Mouse (Mus musculus): ENCODE measurements around the gene Cdk7. TPM values are rescaled to one million over a fixed set of nuclear protein-coding genes. Genes with fewer than 3 reads are reported as not detected.

Cdk7 gene
- polyA plus RNA-seq, 1 experiment from 2014 or later: 66.3 TPM

GRCm38 (mm10) chr13:100752529-100752928 is 21.8 kb upstream of the Cdk7 start:
- Histone ChIP-seq H3K27ac (ENCODE audit: low read depth, low read length) (no peak overlapping the region), H3K36me3 (ENCODE audit: control insufficient read depth, insufficient read depth, low read length) (no peaks in the 10 kb centered on the region), H3K27me3 (ENCODE audit: control insufficient read depth, insufficient read depth, low read length) (no peaks in the 10 kb centered on the region), H3K4me2 (no peak overlapping the region), H3K9me3 (ENCODE audit: control insufficient read depth, low read length) (no peaks in the 10 kb centered on the region), H3K9ac (ENCODE audit: low read length) (no peak overlapping the region), H3K4me1 (ENCODE audit: control insufficient read depth, insufficient read depth, low read length) (no peaks in the 10 kb centered on the region), H3K4me3 (ENCODE audit: low read depth, low read length) (no peak overlapping the region)
- ATAC-seq (ENCODE audit: low FRiP score) (no peak), DNase-seq (ENCODE audit: low spot score, missing footprints) (no peak)
- WGBS: 94% methylated on average over 8 of the region's 8 CpGs

DNA sequence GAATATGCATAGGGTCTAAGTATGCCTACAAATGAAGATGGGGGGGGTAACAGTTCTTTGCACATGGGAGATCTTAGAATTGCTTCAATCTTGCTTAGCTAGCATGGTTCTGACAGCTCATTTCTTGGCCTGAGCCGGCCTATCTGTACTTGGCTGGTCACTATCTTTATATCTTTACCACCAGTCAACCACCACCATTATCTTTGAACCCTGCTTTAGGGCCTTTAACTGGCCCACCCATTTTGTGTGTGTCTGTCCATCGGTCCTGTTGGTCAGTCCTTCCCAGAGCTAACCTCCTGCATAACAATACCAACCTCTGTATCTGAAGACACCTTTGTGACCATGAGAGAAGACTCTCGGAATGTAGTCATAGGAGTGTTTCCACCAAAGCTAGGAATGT is 20.7 kb upstream of the Cdk7 start:
- no peak overlapping the region for H3K4me2 ChIP-seq
- H3K36me3 ChIP-seq (ENCODE audit: control insufficient read depth, insufficient read depth, low read length): no peaks in the 10 kb centered on the region
- no peaks in the 10 kb centered on the region for H3K9me3 ChIP-seq (ENCODE audit: control insufficient read depth, low read length)
- no peak for ATAC-seq (ENCODE audit: low FRiP score)
- no peak overlapping the region for H3K9ac ChIP-seq (ENCODE audit: low read length)
- WGBS: 75% methylated on average over 3 of the region's 3 CpGs
- no peak overlapping the region for H3K4me3 ChIP-seq (ENCODE audit: low read depth, low read length)
- H3K27ac ChIP-seq (ENCODE audit: low read depth, low read length): no peak overlapping the region
- DNase-seq (ENCODE audit: low spot score, missing footprints): no peak
- H3K27me3 ChIP-seq (ENCODE audit: control insufficient read depth, insufficient read depth, low read length): no peaks in the 10 kb centered on the region
- H3K4me1 ChIP-seq (ENCODE audit: control insufficient read depth, insufficient read depth, low read length): no peaks in the 10 kb centered on the region

- Histone ChIP-seq H3K9me3 (ENCODE audit: control insufficient read depth, low read length) (no peaks in the 10 kb centered on the region), H3K27ac (ENCODE audit: low read depth, low read length) (no peak overlapping the region), H3K4me1 (ENCODE audit: control insufficient read depth, insufficient read depth, low read length) (no peaks in the 10 kb centered on the region), H3K36me3 (ENCODE audit: control insufficient read depth, insufficient read depth, low read length) (no peaks in the 10 kb centered on the region), H3K27me3 (ENCODE audit: control insufficient read depth, insufficient read depth, low read length) (no peaks in the 10 kb centered on the region), H3K4me3 (ENCODE audit: low read depth, low read length) (no peak overlapping the region), H3K9ac (ENCODE audit: low read length) (no peak overlapping the region), H3K4me2 (no peak overlapping the region)
- 87% methylated on average over 5 of the region's 5 CpGs for WGBS
- ATAC-seq (ENCODE audit: low FRiP score) (no peak), DNase-seq (ENCODE audit: low spot score, missing footprints) (no peak)
These were observed 20.1 kb upstream of the Cdk7 start for GRCm38 (mm10) chr13:100750799-100751198.

DNA sequence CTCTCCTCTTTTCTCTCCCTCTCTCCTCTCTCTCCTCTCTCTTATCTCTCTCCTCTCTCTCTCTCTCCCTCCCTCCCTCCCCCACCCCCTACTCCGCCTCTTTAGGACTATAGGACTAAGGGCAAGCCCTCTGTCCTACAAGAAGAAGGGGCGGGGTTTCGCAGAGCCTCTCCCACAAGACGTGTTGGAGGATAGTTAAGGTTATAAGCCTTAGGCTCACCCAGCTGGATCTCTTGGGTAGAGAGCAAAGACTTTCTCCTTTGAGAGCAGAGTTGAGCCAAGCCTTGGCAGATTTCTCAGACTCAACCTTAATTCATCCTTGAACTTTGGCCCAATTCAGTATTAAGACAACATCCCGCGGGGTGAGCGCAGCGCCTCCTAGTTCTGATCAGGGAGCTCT is 17.9 kb upstream of the Cdk7 start:
- Histone ChIP-seq H3K9me3 (ENCODE audit: control insufficient read depth, low read length) (no peaks in the 10 kb centered on the region), H3K27me3 (ENCODE audit: control insufficient read depth, insufficient read depth, low read length) (no peaks in the 10 kb centered on the region), H3K4me3 (ENCODE audit: low read depth, low read length) (no peak overlapping the region), H3K4me2 (no peak overlapping the region), H3K27ac (ENCODE audit: low read depth, low read length) (no peak overlapping the region), H3K4me1 (ENCODE audit: control insufficient read depth, insufficient read depth, low read length) (peaks cover 2% of the 10 kb centered on the region; the same call in 1 of the 2 replicates), H3K9ac (ENCODE audit: low read length) (no peak overlapping the region), H3K36me3 (ENCODE audit: control insufficient read depth, insufficient read depth, low read length) (no peaks in the 10 kb centered on the region)
- WGBS: 32% methylated on average over 8 of the region's 8 CpGs
- DNase-seq (ENCODE audit: low spot score, missing footprints) (no peak), ATAC-seq (ENCODE audit: low FRiP score) (no peak)

DNA sequence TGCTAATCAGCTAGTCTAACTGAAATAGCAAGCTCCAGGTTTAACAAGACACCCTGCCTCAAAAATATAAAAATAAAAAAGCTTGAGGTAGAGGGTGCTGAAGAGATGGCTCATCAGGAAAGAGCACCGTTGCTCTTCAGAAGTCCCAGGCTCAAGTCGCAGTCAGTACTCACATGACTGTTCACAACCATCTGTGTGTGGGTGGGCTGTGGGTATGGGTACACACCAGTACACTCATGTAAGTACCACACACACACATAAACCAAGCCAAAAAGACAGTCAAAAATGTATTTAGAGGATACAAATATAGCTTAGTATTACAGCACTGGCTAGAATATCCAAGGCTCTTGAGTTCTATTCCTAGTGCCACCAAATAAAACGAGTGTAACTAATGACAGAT is 15.4 kb upstream of the Cdk7 start:
- Histone ChIP-seq H3K36me3 (ENCODE audit: control insufficient read depth, insufficient read depth, low read length) (no peaks in the 10 kb centered on the region), H3K27me3 (ENCODE audit: control insufficient read depth, insufficient read depth, low read length) (no peaks in the 10 kb centered on the region), H3K27ac (ENCODE audit: low read depth, low read length) (no peak overlapping the region), H3K9ac (ENCODE audit: low read length) (no peak overlapping the region), H3K4me1 (ENCODE audit: control insufficient read depth, insufficient read depth, low read length) (peaks cover 8% of the 10 kb centered on the region), H3K4me3 (ENCODE audit: low read depth, low read length) (no peak overlapping the region), H3K9me3 (ENCODE audit: control insufficient read depth, low read length) (no peaks in the 10 kb centered on the region), H3K4me2 (no peak overlapping the region)
- DNase-seq (ENCODE audit: low spot score, missing footprints) (no peak), ATAC-seq (ENCODE audit: low FRiP score) (no peak)
- WGBS: 93% methylated on average over 3 of the region's 3 CpGs

DNA sequence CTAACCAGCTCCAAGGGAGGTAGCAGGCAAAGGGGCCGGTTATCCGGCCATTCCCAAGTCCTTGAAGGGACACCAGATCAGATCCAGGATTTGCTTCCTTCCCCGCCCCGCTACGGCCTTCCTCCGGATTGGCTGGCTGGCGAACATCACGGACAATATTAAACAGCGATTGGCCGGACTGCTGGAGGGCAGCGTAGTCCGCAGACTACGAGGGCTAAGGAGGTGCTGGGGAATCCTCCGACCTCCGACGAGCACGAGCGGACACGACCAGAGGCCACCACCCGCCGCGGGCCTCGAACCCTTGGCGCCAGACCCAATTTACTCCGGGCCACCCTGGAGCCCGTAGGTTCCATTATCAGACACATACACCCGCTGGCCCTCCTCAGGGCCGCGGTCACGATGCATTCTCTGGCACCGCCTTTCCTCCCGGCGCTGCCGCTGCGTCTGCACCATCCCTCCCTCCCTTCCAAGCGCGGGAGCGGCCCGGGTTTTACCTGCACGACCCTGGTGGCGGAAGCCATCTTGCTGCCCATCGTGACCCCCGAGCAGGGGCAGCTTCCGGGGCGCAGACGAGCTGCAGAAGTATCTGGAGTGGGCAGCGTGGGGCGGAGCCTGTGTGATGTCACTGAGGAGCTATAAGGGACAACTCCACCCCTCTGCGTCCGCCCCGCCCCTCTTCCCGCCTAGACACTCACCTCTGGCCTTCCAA is 13.5 kb upstream of the Cdk7 start, which contains the start of gene Mrps36:
Gene Mrps36 (minus strand): TSS at position 624 of the 709 bp plus-strand sequence.
- Histone ChIP-seq H3K9me3 (ENCODE audit: control insufficient read depth, low read length) (no peaks in the 10 kb centered on the region), H3K27me3 (ENCODE audit: control insufficient read depth, insufficient read depth, low read length) (no peaks in the 10 kb centered on the region), H3K9ac (ENCODE audit: low read length) (peak within 1 kb of the TSS; percentile 88), H3K4me2 (peak within 1 kb of the TSS; percentile 63), H3K4me1 (ENCODE audit: control insufficient read depth, insufficient read depth, low read length) (peaks cover 8% of the 10 kb centered on the region), H3K27ac (ENCODE audit: low read depth, low read length) (peak within 1 kb of the TSS; percentile 94), H3K36me3 (ENCODE audit: control insufficient read depth, insufficient read depth, low read length) (no peaks in the 10 kb centered on the region), H3K4me3 (ENCODE audit: low read depth, low read length) (peak within 1 kb of the TSS; percentile 82)
- ATAC-seq (ENCODE audit: low FRiP score): peak; percentile 98
- peak; percentile 99 for DNase-seq (ENCODE audit: low spot score, missing footprints)
- WGBS: under 1% methylated on average over 52 of the region's 52 CpGs

DNA sequence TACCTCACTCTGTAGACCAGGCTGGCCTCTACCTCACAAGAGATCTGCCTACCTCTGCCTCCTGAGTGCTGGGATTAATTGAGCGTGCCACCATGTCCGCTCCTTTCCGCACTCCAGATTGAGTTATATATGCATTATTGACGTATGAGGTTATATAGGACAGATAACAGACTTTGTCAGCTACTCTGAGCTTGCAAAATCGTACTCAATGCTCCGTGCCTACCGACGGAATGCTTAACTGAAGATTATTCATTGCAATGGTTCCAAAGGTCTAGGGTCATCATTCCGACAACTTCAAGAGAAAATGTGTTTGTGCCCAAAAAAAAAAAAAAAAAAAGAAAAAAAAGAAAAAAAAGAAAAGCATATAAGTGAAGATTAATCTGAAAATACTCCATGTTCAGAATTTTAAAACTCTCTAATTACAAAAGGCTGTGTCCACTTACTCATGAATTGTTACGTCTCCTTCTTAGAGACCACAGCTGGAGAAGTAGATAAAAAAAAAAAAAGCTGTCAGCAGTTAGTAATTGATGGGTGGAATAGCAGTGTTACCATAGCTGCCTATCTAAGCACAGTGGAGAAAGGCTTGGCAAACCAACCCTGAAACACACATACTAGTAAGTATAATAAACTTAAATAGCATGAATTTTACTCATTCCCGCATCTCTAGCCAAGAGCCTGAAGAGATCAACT is 12.8 kb upstream of the Cdk7 start:
- H3K9me3 ChIP-seq (ENCODE audit: control insufficient read depth, low read length): no peaks in the 10 kb centered on the region
- H3K4me2 ChIP-seq: peak overlapping the region; percentile 63
- peak overlapping the region; percentile 82 for H3K4me3 ChIP-seq (ENCODE audit: low read depth, low read length)
- H3K27me3 ChIP-seq (ENCODE audit: control insufficient read depth, insufficient read depth, low read length): no peaks in the 10 kb centered on the region
- 66% methylated on average over 11 of the region's 11 CpGs for WGBS
- DNase-seq (ENCODE audit: low spot score, missing footprints) (no peak), ATAC-seq (ENCODE audit: low FRiP score) (peak; percentile 34)
- H3K9ac ChIP-seq (ENCODE audit: low read length): peak overlapping the region; percentile 88
- peak overlapping the region; percentile 94; the same call in 1 of the 2 replicates for H3K27ac ChIP-seq (ENCODE audit: low read depth, low read length)
- peaks cover 8% of the 10 kb centered on the region for H3K4me1 ChIP-seq (ENCODE audit: control insufficient read depth, insufficient read depth, low read length)
- H3K36me3 ChIP-seq (ENCODE audit: control insufficient read depth, insufficient read depth, low read length): no peaks in the 10 kb centered on the region

DNA sequence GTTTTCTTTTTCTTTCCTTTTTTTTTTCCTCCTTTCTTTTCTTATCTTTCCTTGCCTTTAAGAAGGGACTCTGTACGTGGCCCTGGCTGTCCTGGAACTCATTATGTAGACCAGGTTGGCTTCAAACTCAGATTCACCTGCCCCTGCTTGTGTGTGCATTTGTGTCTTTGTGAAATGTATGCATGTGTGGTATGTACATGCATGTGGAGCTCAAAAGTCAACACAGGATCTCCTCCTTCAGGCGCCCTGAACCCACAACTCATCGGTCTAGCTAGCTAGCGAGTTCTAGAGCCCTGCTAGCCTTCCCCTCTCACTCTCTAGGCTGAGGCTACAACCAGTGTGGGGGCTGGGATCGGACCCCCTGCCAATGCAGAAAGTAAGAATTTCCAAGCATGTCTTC is 12.1 kb upstream of the Cdk7 start:
- Histone ChIP-seq H3K4me2 (no peak overlapping the region), H3K27me3 (ENCODE audit: control insufficient read depth, insufficient read depth, low read length) (no peaks in the 10 kb centered on the region), H3K36me3 (ENCODE audit: control insufficient read depth, insufficient read depth, low read length) (no peaks in the 10 kb centered on the region), H3K9me3 (ENCODE audit: control insufficient read depth, low read length) (no peaks in the 10 kb centered on the region), H3K27ac (ENCODE audit: low read depth, low read length) (no peak overlapping the region), H3K4me3 (ENCODE audit: low read depth, low read length) (no peak overlapping the region), H3K9ac (ENCODE audit: low read length) (no peak overlapping the region), H3K4me1 (ENCODE audit: control insufficient read depth, insufficient read depth, low read length) (peaks cover 8% of the 10 kb centered on the region)
- WGBS: 85% methylated on average over 5 of the region's 5 CpGs
- no peak for DNase-seq (ENCODE audit: low spot score, missing footprints)
- ATAC-seq (ENCODE audit: low FRiP score): no peak

DNA sequence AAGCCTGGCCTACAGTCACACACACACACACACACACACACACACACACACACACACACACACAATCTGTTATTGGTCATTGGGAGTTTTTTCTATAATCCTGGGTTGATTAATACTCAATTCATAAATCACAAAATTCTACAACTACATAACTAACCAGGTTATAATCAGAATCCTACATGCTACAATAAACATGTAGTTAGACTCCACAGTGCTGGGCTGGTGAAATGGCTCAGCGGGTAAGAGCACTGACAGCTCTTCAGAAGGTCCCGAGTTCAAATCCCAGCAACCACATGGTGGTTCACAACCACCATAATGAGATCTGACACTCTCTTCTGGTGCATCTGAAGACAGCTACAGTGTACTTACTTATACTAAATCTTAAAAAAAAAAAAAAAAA is 2.0 kb upstream of the Cdk7 start:
- H3K4me1 ChIP-seq (ENCODE audit: control insufficient read depth, insufficient read depth, low read length): peaks cover 6% of the 10 kb centered on the region; the same call in 1 of the 2 replicates
- WGBS: 92% methylated on average over 2 of the region's 2 CpGs
- ATAC-seq (ENCODE audit: low FRiP score) (no peak), DNase-seq (ENCODE audit: low spot score, missing footprints) (no peak)
- peaks cover 3% of the 10 kb centered on the region; the same call in 1 of the 2 replicates for H3K36me3 ChIP-seq (ENCODE audit: control insufficient read depth, insufficient read depth, low read length)
- H3K4me3 ChIP-seq (ENCODE audit: low read depth, low read length): no peak overlapping the region
- no peak overlapping the region for H3K27ac ChIP-seq (ENCODE audit: low read depth, low read length)
- no peaks in the 10 kb centered on the region for H3K27me3 ChIP-seq (ENCODE audit: control insufficient read depth, insufficient read depth, low read length)
- H3K9ac ChIP-seq (ENCODE audit: low read length): no peak overlapping the region
- H3K4me2 ChIP-seq: no peak overlapping the region
- H3K9me3 ChIP-seq (ENCODE audit: control insufficient read depth, low read length): no peaks in the 10 kb centered on the region
